Mouse (Mus musculus) CH12.LX (cell line): ENCODE results near the gene Cldn19.

Source experiments
- CTCF ChIP-seq, 2 experiments: IDR thresholded peaks in 1 of 2; conservative IDR thresholded peaks in 1 of 2; 2 replicates each; pipeline ENCODE4 v1.5.1; 2011 to 2012; ENCODE audit warnings: low read depth in 2 of 2, low read length in 2 of 2, improper control_type of control experiment in 1 of 2, inconsistent platforms in 1 of 2, mild to moderate bottlenecking in 1 of 2, moderate library complexity in 1 of 2
- EP300 ChIP-seq: IDR thresholded peaks from 2 replicates; pipeline ENCODE4 v1.6.1; 2011; ENCODE audit warnings: low read length, improper control_type of control experiment
- JUN ChIP-seq: IDR thresholded peaks from 2 replicates; pipeline ENCODE4 v1.6.1; 2011; ENCODE audit warnings: low read depth, mild to moderate bottlenecking, low read length, improper control_type of control experiment, moderate library complexity; ENCODE audit not compliant: insufficient read depth
- MXI1 ChIP-seq: IDR thresholded peaks from 2 replicates; pipeline ENCODE4 v1.6.1; 2011; ENCODE audit warnings: mild to moderate bottlenecking, low read depth, low read length, improper control_type of control experiment
- ZKSCAN1 ChIP-seq: IDR thresholded peaks from 2 replicates; pipeline ENCODE4 v1.6.1; 2012; ENCODE audit warnings: low read depth, inconsistent platforms, low read length, improper control_type of control experiment, borderline replicate concordance
- ZMIZ1 ChIP-seq: IDR thresholded peaks from 2 replicates; pipeline ENCODE4 v1.6.1; 2012; ENCODE audit warnings: low read depth, mild to moderate bottlenecking, inconsistent platforms, low read length, improper control_type of control experiment
- ZNF384 ChIP-seq: IDR thresholded peaks from 2 replicates; pipeline ENCODE4 v1.6.1; 2012; ENCODE audit warnings: low read depth, low read length, improper control_type of control experiment, inconsistent platforms

- TF ChIP-seq JUN, result no peak
- no peak for TF ChIP-seq ZKSCAN1
- no peak for TF ChIP-seq CTCF (conservative IDR thresholded peaks at IDR 0.05 in 1 of 2, IDR thresholded peaks at IDR 0.05 in 1 of 2; ENCODE audit: low read depth in 2 of 2, low read length in 2 of 2)
- TF ChIP-seq ZMIZ1, result no peak
- TF ChIP-seq MXI1, result no peak
- TF ChIP-seq EP300, result no peak
- TF ChIP-seq ZNF384, result no peak
Observed at GRCm38 (mm10) chr4:119274627-119275026, 19.4 kb downstream of the Cldn19 start.
